Mouse (Mus musculus): ENCODE data around the gene Hip1. TPM values are rescaled to one million over a fixed set of nuclear protein-coding genes. Genes with fewer than 3 reads are reported as not detected.

Gene Hip1
- polyA plus RNA-seq, 1 experiment from 2014 or later: 31.7 TPM

- no peak for ATAC-seq (ENCODE audit: insufficient number of reproducible peaks, insufficient read depth, low FRiP score, low read depth)
- Histone ChIP-seq H3K4me1 (ENCODE audit: control insufficient read depth in 2 of 2, insufficient read depth in 2 of 2, low read length in 2 of 2) (no peaks in the 10 kb centered on the region), H3K4me2 (ENCODE audit: low read length) (no peak overlapping the region), H3K9me3 (ENCODE audit: control insufficient read depth, low read length) (no peaks in the 10 kb centered on the region), H3K27me3 (ENCODE audit: control insufficient read depth, insufficient read depth, low read length) (no peaks in the 10 kb centered on the region), H3K9ac (ENCODE audit: low read length) (no peak overlapping the region), H3K27ac (replicated peaks in 1 of 2; ENCODE audit: control insufficient read depth in 1 of 2, insufficient read depth in 1 of 2, low read depth in 2 of 2, low read length in 2 of 2) (no peak overlapping the region), H3K4me3 (ENCODE audit: control insufficient read depth in 1 of 2, insufficient read depth in 1 of 2, low read depth in 1 of 2, low read length in 2 of 2) (no peak overlapping the region), H3K36me3 (ENCODE audit: control insufficient read depth, insufficient read depth, low read length) (0 out of 2 replicates have a peak, but pooled peaks cover 3% of the 10 kb centered on the region)
- WGBS: 89% methylated on average over 6 of the region's 6 CpGs
Observed at GRCm38 (mm10) chr5:135472405-135472804, 72.5 kb downstream of the Hip1 start.

GRCm38 (mm10) chr5:135471747-135472146 lies 73.2 kb downstream of the Hip1 start:
- no peaks in the 10 kb centered on the region for H3K9me3 ChIP-seq (ENCODE audit: control insufficient read depth, low read length)
- no peak overlapping the region for H3K27ac ChIP-seq (replicated peaks in 1 of 2; ENCODE audit: control insufficient read depth in 1 of 2, insufficient read depth in 1 of 2, low read depth in 2 of 2, low read length in 2 of 2)
- ATAC-seq (ENCODE audit: insufficient number of reproducible peaks, insufficient read depth, low FRiP score, low read depth): no peak
- H3K9ac ChIP-seq (ENCODE audit: low read length): no peak overlapping the region
- H3K4me3 ChIP-seq (ENCODE audit: control insufficient read depth in 1 of 2, insufficient read depth in 1 of 2, low read depth in 1 of 2, low read length in 2 of 2): no peak overlapping the region
- 91% methylated on average over 4 of the region's 4 CpGs for WGBS
- H3K27me3 ChIP-seq (ENCODE audit: control insufficient read depth, insufficient read depth, low read length): no peaks in the 10 kb centered on the region
- H3K4me1 ChIP-seq (ENCODE audit: control insufficient read depth in 2 of 2, insufficient read depth in 2 of 2, low read length in 2 of 2): no peaks in the 10 kb centered on the region
- H3K36me3 ChIP-seq (ENCODE audit: control insufficient read depth, insufficient read depth, low read length): 0 out of 2 replicates have a peak, but pooled peaks cover 7% of the 10 kb centered on the region
- no peak overlapping the region for H3K4me2 ChIP-seq (ENCODE audit: low read length)

GRCm38 (mm10) chr5:135468280-135468679 lies 76.6 kb downstream of the Hip1 start:
- WGBS: 91% methylated on average over 6 of the region's 6 CpGs
- H3K27me3 ChIP-seq (ENCODE audit: control insufficient read depth, insufficient read depth, low read length): no peaks in the 10 kb centered on the region
- no peak overlapping the region for H3K4me2 ChIP-seq (ENCODE audit: low read length)
- H3K9ac ChIP-seq (ENCODE audit: low read length): no peak overlapping the region
- H3K27ac ChIP-seq (replicated peaks in 1 of 2; ENCODE audit: control insufficient read depth in 1 of 2, insufficient read depth in 1 of 2, low read depth in 2 of 2, low read length in 2 of 2): no peak overlapping the region
- H3K36me3 ChIP-seq (ENCODE audit: control insufficient read depth, insufficient read depth, low read length): 0 out of 2 replicates have a peak, but pooled peaks cover 4% of the 10 kb centered on the region
- H3K4me3 ChIP-seq (ENCODE audit: control insufficient read depth in 1 of 2, insufficient read depth in 1 of 2, low read depth in 1 of 2, low read length in 2 of 2): no peak overlapping the region
- no peak for ATAC-seq (ENCODE audit: insufficient number of reproducible peaks, insufficient read depth, low FRiP score, low read depth)
- H3K4me1 ChIP-seq (ENCODE audit: control insufficient read depth in 2 of 2, insufficient read depth in 2 of 2, low read length in 2 of 2): no peaks in the 10 kb centered on the region
- H3K9me3 ChIP-seq (ENCODE audit: control insufficient read depth, low read length): no peaks in the 10 kb centered on the region

- WGBS: 62% methylated on average over 7 of the region's 7 CpGs
Observed at GRCm38 (mm10) chr5:135465833-135466291, 79.1 kb downstream of the Hip1 start.

GRCm38 (mm10) chr5:135463380-135463779 lies 81.5 kb downstream of the Hip1 start:
- no peaks in the 10 kb centered on the region for H3K9me3 ChIP-seq (ENCODE audit: control insufficient read depth, low read length)
- H3K9ac ChIP-seq (ENCODE audit: low read length): no peak overlapping the region
- H3K4me3 ChIP-seq (ENCODE audit: control insufficient read depth in 1 of 2, insufficient read depth in 1 of 2, low read depth in 1 of 2, low read length in 2 of 2): no peak overlapping the region
- H3K4me1 ChIP-seq (ENCODE audit: control insufficient read depth in 2 of 2, insufficient read depth in 2 of 2, low read length in 2 of 2): peaks cover 0 to 4% of the 10 kb centered on the region in 2 experiments; a peak in 1 of 4 replicates
- WGBS: 78% methylated on average over 8 of the region's 8 CpGs
- H3K27me3 ChIP-seq (ENCODE audit: control insufficient read depth, insufficient read depth, low read length): no peaks in the 10 kb centered on the region
- no peak overlapping the region for H3K4me2 ChIP-seq (ENCODE audit: low read length)
- ATAC-seq (ENCODE audit: insufficient number of reproducible peaks, insufficient read depth, low FRiP score, low read depth): no peak
- no peak overlapping the region for H3K27ac ChIP-seq (replicated peaks in 1 of 2; ENCODE audit: control insufficient read depth in 1 of 2, insufficient read depth in 1 of 2, low read depth in 2 of 2, low read length in 2 of 2)
- H3K36me3 ChIP-seq (ENCODE audit: control insufficient read depth, insufficient read depth, low read length): peaks cover 20% of the 10 kb centered on the region

More at GRCm38 (mm10) chr5:135465833-135466291, 79.1 kb downstream of the Hip1 start:
- no peak overlapping the region for H3K4me2 ChIP-seq (ENCODE audit: low read length)
- 0 out of 2 replicates have a peak, but pooled peaks cover 4% of the 10 kb centered on the region for H3K36me3 ChIP-seq (ENCODE audit: control insufficient read depth, insufficient read depth, low read length)
- H3K27me3 ChIP-seq (ENCODE audit: control insufficient read depth, insufficient read depth, low read length): no peaks in the 10 kb centered on the region
- H3K9me3 ChIP-seq (ENCODE audit: control insufficient read depth, low read length): no peaks in the 10 kb centered on the region
- no peak overlapping the region for H3K9ac ChIP-seq (ENCODE audit: low read length)
- ATAC-seq (ENCODE audit: insufficient number of reproducible peaks, insufficient read depth, low FRiP score, low read depth): peak; percentile 47; the same call in 1 of the 2 replicates
- peak overlapping the region; percentile 70 to 73 for H3K27ac ChIP-seq (replicated peaks in 1 of 2; ENCODE audit: control insufficient read depth in 1 of 2, insufficient read depth in 1 of 2, low read depth in 2 of 2, low read length in 2 of 2)
- H3K4me1 ChIP-seq (ENCODE audit: control insufficient read depth in 2 of 2, insufficient read depth in 2 of 2, low read length in 2 of 2): no peaks in the 10 kb centered on the region
- H3K4me3 ChIP-seq (ENCODE audit: control insufficient read depth in 1 of 2, insufficient read depth in 1 of 2, low read depth in 1 of 2, low read length in 2 of 2): no peak overlapping the region

- H3K27me3 ChIP-seq (ENCODE audit: control insufficient read depth, insufficient read depth, low read length): no peaks in the 10 kb centered on the region
- H3K4me1 ChIP-seq (ENCODE audit: control insufficient read depth in 2 of 2, insufficient read depth in 2 of 2, low read length in 2 of 2): peaks cover 0 to 4% of the 10 kb centered on the region in 2 experiments; a peak in 1 of 4 replicates
- H3K9me3 ChIP-seq (ENCODE audit: control insufficient read depth, low read length): no peaks in the 10 kb centered on the region
- no peak for ATAC-seq (ENCODE audit: insufficient number of reproducible peaks, insufficient read depth, low FRiP score, low read depth)
- no peak overlapping the region for H3K4me2 ChIP-seq (ENCODE audit: low read length)
- WGBS: 93% methylated on average over 4 of the region's 4 CpGs
- H3K4me3 ChIP-seq (ENCODE audit: control insufficient read depth in 1 of 2, insufficient read depth in 1 of 2, low read depth in 1 of 2, low read length in 2 of 2): no peak overlapping the region
- peaks cover 38% of the 10 kb centered on the region for H3K36me3 ChIP-seq (ENCODE audit: control insufficient read depth, insufficient read depth, low read length)
- H3K9ac ChIP-seq (ENCODE audit: low read length): no peak overlapping the region
- H3K27ac ChIP-seq (replicated peaks in 1 of 2; ENCODE audit: control insufficient read depth in 1 of 2, insufficient read depth in 1 of 2, low read depth in 2 of 2, low read length in 2 of 2): peak overlapping the region in 1 of 2 experiments; percentile 43; a peak in 2 of 4 replicates
Observed at GRCm38 (mm10) chr5:135460833-135461173, 84.1 kb downstream of the Hip1 start.

- Histone ChIP-seq H3K27ac (replicated peaks in 1 of 2; ENCODE audit: control insufficient read depth in 1 of 2, insufficient read depth in 1 of 2, low read depth in 2 of 2, low read length in 2 of 2) (peak overlapping the region in 1 of 2 experiments; percentile 43; a peak in 2 of 4 replicates), H3K9ac (ENCODE audit: low read length) (no peak overlapping the region), H3K27me3 (ENCODE audit: control insufficient read depth, insufficient read depth, low read length) (no peaks in the 10 kb centered on the region), H3K4me1 (ENCODE audit: control insufficient read depth in 2 of 2, insufficient read depth in 2 of 2, low read length in 2 of 2) (peaks cover 0 to 4% of the 10 kb centered on the region in 2 experiments; a peak in 1 of 4 replicates), H3K36me3 (ENCODE audit: control insufficient read depth, insufficient read depth, low read length) (peaks cover 42% of the 10 kb centered on the region), H3K4me2 (ENCODE audit: low read length) (no peak overlapping the region), H3K9me3 (ENCODE audit: control insufficient read depth, low read length) (no peaks in the 10 kb centered on the region), H3K4me3 (ENCODE audit: control insufficient read depth in 1 of 2, insufficient read depth in 1 of 2, low read depth in 1 of 2, low read length in 2 of 2) (no peak overlapping the region)
- whole genome bisulfite sequencing: 77% methylated on average over 12 of the region's 12 CpGs
- no peak for ATAC-seq (ENCODE audit: insufficient number of reproducible peaks, insufficient read depth, low FRiP score, low read depth)
Observed at GRCm38 (mm10) chr5:135460152-135460832, 84.6 kb downstream of the Hip1 start.
